Mouse (Mus musculus): ENCODE results near the gene Clic3.

The Clic3 gene

DNA sequence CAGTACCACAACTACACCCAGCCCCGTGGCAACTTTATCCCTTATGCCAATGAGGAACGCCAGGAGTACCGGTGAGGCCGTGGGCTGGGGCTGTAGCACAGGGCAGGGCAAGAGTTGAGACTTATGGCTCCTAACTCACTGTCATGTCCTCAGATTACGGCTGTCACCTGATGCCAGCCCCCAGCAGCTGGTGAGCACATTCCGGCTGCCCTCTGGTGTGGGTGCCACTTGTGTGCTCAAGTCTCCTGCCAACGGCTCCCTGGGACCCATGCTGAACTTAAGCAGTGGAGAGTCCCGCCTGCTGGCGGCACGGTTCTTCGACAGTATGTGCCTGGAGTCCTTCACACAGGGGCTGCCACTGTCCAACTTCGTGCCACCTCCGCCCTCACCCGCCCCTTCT, 14.0 kb upstream of the Clic3 start:
- DNase-seq (ENCODE audit: low spot score), result no peak

DNA sequence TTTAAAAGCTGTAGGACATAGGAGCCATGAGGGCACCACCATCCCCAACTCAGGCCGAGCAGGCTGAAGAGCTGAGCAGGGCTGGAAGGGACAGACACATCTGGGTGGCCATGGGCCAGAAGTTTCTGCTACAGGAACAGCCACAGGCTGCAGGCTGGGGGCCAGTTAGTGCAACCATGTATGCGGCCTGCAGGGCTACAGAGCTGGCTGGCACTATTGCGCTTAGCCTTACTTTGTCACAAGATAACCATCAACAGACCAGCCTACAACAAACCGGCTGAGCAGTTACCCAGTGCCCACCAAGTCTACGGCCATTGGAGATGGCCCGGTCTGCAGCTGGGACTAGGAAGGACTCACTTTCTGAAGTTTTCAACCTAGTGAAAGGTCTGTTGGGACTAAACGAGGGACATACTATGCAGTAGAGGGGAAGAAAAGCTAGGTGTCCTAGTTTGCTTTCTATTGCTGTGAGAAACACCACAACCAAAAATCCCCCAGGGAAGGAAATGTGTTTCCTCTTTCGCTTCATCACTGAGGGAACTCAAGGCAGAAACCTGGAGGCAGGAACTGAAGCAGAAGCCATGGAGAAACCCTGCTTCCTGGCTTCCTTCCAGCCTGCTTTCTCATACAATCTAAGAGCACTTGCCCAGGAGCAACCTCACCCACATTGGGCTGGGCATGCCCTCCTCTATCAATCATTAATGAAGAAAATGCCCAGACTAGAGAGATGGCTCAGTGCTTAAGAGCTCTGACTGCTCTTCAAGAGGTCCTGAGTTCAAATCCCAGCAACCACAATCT, 5.6 kb upstream of the Clic3 start:
- DNase-seq (ENCODE audit: low spot score), result no peak

DNA sequence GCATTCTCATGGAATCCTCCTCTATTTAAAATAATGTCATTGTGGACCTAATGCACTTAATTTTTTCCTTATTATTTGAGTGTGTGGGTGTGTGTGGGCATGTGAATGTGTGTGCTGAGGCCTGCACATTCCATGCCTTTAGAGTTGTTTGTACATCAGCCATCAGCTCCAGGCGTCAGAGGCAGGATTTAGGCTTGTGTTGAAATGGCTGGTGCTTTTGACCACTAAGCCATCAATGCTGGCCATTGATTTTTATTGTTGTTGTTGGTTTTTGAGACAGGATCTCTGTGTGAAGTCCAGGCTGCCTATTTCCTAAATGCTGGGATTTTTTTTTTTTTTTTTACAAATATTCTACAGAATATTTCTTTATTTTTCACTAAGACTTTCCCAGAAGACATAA, 3.7 kb upstream of the Clic3 start:
- DNase-seq (ENCODE audit: low spot score), result no peak

DNA sequence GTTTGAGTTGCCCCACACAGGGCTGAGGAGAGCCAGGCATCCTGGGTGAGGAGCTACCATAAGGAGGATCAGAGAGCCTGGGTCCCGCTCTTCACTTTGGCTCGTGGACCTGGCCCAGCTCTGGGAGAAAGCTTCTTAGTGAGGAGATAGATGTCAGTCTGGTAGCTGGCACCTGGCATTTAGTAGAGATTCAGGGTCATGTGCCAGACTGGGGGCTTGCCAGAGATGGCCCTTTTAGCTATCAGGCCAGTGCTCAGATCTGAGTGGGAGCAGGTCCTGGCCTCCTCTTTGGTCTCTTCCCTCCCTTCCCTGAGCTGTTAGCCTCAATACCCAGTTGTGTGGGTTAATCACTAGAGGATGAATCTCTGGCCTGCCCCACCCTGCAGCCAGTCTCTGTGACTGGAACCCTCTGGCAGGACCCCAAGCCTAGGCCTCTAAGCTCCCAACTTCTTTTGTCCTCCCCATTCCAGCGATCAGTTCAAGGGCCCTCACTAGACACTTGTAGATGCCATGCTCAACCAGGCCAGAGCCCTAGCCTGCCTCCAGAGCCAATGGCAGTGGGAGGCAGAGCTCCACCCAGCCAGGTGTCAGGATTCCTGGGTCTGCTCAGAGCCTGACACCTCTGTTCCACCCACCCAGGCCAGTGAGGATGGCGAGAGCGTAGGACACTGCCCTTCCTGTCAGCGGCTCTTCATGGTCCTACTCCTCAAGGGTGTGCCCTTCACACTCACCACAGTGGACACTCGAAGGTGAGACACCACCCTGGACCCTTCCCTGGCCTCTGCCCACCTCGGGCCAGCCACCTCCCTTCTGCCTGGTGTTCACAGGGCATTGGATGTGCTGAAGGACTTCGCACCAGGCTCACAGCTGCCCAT, 621 bp downstream of the Clic3 start:
- DNase-seq (ENCODE audit: low spot score), result no peak

DNA sequence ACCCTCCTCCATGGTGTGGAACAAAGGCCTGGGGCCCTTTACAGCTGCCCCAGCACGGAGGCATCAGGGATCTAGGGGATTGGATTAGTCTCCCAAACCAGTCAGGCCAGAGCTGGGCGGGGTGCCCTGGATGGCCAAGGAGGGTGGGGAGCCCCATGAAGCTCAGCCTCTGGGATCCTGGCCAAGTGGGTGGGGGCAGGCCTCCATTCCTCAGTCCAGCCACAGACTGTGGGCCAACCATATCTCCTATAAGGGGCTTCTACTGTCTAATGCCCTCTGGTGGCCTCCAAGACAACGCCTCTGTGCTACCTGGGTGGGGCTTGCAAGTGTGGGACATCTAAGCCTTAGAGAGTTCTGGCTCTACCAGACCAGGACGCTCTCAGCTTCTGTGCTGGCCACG, 2.3 kb downstream of the Clic3 start:
- no peak for DNase-seq (ENCODE audit: low spot score)

DNA sequence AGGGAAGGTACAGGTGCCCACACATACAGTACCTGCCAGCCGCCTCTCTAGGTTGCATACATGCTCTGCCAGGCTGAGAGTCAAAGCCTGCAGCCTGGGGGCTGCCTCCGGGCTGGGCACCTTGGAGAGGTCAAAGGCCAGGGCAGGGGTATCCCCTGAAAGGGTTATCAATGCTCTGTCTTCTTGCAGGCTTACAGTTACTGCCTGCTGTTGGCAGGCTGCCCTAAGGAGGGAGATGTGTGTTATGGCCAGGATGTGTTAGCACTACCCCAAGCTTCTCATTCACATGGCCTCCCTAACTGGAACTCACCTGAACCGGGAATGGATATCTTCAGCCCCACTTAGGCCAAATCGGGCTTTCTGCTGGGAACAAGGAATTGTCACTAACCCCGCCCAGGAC, 3.5 kb downstream of the Clic3 start:
- DNase-seq (ENCODE audit: low spot score), result no peak

DNA sequence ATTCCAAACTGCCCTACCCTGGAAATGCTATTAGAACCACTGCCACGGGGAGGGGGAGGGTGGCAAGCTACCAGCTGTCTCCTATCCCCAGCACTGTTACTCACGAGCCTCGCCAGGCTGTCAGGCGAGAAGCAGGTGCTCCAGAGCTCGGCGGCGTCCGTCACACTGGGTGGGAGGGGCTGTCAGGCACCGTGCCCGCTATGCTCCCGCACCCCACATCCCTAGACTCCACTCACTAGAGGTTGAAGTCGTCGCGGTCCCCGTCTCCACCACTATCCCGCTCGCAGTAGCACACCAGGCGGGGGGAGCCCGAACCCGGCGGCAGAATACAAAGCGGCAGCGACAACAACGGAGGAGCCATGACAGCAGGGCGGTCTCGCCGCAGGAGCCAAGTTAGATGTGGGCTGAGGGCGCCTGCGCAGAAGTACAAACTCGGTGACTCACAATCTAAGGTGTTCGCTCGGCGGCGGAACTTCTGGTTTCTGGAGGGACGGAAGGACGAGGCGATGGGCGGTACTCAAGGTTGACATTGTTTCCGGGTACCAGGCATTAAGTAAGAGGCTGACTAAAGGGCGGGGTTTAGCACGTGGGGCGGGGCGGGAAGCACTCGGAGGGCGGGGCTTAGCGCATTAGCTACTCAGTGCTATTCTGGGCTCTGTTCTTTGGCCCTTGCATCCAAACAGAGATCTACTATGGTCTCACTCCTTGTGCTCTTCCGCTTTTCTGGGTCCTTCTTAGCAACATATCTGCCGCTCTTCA, 4.1 kb downstream of the Clic3 start, which contains the start of gene Paxx:
Gene Paxx (minus strand): TSS at position 544 of the 759 bp plus-strand sequence.
- peak; percentile 80 for DNase-seq (ENCODE audit: low spot score)

DNA sequence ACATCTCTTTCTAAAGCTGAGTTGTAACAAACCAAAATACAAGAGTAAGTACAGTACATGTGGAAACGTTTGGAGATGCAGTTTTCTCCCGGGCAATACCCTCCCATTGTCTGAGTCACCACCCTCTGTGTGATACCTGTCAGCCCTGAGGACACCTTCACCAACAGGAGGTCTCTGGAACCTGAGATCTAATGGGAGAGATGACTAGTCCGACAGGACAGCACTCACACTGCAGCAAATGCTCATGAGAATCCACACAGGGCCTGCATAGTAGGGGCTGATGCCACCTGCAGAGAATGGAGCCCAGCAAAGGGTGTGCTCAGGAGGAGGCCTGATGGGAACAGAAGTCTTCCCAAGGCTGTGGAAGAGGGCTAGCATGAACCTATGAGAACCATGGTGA, 4.8 kb downstream of the Clic3 start:
- DNase-seq (ENCODE audit: low spot score), result no peak

DNA sequence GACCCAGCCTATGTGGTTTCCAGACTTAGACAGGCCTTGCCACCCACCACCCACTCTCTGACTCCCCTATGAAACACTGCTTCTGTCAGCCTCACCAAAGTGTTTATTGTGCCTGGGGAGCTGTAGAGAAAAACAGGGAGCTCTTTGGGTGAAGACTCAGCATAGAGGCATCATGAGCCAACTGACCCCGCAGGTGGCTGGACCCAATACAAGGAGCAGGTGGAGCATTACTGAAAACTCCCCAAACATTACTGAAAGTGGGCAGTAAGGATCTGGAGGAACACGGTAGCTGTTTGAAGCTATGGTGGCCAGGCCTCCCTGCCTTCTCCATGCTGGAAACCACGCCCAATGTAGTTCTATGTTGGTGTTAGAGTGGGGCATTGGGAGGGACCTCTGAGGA, 7.0 kb downstream of the Clic3 start:
- DNase-seq (ENCODE audit: low spot score), result no peak

DNA sequence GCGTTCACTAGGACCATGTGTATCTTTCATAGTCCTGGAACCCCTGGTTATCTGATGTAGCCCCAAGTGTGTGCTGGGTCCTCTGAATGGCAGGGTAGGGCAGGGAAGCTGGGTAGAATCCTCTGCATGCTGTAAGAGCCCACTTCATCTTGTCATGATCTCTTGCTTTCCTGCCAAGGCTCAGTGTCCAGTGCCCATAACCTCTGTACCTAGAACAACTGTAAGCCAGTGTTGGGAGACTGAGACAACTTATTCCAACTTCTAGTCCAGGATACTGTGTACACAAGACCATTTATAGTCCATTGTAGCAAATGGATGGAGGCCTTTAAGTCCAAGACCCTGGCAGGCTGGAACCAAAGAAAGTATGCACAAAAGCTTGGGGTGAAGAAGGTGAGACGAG, 8.6 kb downstream of the Clic3 start:
- no peak for DNase-seq (ENCODE audit: low spot score)

DNA sequence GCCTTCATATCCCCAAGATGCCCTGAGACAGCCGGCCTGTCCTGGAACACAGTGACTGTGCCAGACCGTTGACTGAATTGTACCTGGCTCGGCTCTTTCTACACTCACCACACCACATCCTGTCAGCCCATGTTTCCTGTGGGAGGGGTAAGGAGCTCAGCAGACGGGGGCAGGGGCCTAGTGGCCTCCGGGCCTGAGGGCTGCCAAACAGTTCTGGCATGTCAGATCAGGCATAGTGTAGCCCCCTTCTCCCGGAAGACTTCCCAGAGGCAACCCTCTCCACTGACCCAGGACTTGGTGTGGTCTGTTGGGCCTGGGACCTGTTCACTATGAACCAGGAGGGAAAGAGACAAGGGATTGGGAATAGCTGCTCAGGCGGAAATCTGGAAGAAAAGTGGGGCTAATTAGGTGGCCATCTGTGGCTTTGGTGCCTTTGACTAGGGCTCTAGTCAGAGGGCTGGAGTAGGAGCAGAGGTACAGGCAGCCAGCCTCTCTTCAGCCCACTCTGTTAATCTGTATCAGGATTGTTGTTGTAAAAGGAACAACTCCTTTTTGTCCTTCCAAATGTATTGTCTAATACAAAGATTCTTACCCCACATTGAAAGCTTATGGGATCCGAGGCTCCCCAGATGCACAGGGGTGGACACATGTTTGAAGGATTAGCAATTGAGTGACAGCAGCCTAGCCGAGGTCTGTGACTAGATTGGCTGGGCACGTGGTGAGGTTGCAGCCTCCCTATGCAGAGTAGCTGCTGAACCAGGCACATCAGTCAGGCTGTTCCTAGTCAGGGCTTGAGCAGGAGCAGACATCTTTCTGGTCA, 9.4 kb downstream of the Clic3 start:
- no peak for DNase-seq (ENCODE audit: low spot score)

DNA sequence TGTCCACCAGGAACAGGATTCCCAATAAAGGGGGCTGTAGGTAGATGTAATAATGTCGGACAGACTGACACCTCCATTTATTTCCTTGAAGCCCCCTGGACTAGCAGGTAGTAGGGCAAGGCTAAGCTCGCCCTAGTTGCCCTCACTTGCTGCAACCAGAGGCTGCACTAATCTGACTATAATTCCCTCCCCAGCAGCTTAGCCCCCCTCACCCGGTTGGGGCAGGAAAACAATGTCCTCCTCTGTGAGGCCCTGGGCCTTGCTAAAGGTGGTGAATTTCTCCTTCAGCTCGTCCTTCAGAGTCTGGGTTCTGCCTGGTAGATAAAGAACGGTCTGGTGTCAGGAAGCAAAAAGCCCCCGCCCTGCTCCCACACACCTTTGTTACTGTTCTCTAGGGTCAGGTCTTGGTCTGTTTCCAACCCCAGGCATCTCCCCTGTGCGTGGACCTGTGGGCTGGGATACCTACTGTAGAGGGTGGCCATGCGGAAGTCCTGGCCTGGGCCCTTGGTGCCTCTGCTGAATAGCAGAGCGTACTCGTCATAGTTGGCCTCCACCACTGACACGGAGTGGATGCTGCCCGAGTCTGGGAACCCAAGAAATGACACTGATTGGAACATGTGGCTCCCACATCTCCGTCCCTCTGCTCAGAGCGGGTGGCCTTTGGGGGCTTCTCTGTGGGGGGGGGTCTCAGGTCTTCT, 11.1 kb downstream of the Clic3 start:
- no peak for DNase-seq (ENCODE audit: low spot score)

DNA sequence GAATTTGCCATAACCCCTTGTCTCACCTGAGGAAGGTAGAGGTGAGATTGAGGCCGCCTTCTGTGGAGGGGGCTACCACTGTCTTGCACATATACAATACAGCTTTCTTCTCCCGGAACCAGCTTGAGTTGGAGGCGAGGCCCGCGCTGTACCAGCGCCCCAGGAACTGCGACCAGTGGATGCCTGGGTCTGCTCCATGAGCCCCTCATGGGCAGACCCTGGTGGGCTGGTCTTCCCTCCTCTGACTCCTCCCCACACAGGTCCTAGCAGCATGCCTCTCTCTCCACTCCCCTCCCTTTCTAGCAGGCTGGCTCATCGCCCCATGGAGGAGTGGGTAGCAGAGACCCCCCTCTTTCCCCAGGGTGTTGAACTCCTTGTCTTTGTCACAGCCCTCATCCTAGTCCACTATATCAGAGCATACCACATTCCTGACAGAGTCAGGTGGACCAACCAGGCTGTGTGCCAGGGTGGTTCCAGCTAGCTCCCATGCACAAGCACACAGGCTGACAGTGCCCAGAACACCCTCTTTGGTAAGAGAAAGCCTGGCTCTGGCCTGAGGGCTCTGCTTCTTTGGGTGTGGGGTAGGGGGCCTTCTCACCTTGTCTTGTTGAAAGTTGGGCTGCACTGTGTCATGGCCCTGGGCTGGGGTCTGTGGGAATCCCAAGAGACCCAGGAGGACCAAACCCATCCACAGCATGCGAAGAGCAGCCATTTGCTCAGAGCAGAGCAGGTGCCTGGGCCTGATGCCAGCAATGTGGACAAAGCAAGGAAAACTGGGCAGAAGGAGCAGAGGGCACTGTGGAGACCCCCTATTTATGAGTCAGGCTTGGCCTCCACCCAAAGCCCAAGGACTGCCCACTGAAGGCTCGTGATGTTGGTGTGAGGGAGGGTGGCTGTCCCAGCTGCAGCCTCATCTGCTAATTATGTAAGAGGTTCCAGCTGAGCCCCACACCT, 12.6 kb downstream of the Clic3 start:
- DNase-seq (ENCODE audit: low spot score), result no peak

DNA sequence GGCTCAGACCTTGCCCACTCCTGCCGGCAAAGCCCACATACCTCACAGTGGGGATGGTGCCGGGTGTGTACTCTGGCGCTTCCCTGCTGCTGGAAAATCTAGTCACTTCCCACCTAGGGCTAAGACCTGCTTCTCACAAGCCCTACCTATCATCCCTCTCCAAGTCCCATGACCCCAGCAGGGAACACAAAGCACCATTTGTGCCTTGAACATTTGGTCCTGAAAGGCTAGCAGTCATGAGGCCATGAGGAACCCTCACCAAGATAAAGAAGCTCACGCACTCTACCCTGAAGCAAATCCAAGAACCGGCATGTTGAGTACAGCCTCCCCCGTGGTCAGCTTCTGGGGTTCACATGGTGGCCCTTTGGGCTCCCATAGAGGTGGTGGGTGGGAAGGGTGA, 13.3 kb downstream of the Clic3 start, which contains the start of gene Ptgds:
Gene Ptgds (minus strand): TSS at position 78 of the 400 bp plus-strand sequence.
- no peak for DNase-seq (ENCODE audit: low spot score)

DNA sequence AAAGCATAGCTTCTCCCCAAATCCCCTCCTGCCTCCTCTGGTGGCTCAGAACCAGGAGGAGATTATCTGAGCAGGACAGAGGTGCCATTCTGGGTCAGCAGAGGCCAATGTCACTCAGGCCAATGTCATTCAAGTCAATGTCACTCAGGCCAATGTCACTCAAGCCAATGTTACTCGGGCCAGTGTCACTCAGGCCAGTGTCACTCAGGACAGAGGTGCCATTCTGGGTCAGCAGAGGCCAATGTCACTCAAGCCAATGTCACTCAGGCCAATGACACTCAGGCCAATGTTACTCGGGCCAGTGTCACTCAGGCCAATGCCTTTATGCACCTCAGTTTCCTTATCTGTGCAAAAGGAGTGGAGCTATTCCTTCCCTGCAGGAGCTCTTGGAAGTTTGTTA, 15.9 kb downstream of the Clic3 start:
- DNase-seq (ENCODE audit: low spot score), result no peak

DNA sequence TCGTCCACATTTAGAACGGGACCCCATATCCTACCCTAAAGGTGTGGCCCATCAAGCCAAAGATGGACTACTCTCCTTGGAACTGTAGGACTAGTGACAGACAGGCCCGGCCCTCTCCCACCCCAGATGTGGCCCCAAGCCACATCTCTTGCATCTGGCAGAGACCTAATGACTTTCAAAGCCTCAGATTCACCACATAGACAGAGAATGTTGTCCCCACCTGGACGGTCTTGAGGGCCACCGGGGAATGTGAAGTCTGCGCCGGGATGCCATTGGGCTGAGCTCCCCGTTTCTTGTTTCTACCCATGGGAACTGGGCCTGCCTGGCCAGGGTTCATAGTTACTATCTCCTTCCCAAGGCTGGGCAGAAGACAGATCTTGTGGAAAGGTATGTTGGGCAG, 20.9 kb downstream of the Clic3 start:
- no peak for DNase-seq (ENCODE audit: low spot score)

DNA sequence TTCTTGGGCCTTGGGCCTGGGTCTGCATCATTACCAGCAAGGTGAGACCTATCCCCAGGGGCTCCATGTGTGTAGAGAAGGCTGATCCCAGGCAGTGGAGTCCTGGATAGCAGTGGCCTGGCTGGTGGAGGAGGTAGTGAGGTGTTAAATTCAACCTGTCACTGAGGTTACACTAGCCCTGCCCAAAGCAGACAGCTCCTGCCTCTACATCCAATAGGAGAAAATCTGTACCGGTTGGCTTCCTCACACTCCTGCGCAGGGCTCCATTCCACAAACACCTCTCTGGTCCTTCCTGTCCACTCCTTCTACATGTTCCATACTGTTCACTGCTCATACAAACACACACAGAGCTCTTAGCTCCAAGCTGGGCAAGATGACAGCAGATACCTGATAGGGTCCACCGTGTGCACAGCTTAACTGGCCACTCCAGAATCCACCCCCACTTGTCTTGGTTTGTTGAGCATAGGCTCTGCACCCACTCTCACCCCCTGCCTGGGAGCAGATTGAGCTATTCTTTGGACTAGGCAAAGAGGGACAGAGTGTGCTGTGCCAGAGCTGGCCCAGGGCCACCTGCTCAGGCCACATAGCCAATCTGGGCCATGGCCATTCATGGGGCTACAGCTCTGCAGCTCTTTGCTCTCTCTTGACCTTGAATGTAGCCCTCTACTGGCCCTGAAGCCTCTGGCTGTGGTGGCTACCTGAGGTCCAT, 21.5 kb downstream of the Clic3 start:
- DNase-seq (ENCODE audit: low spot score), result no peak

DNA sequence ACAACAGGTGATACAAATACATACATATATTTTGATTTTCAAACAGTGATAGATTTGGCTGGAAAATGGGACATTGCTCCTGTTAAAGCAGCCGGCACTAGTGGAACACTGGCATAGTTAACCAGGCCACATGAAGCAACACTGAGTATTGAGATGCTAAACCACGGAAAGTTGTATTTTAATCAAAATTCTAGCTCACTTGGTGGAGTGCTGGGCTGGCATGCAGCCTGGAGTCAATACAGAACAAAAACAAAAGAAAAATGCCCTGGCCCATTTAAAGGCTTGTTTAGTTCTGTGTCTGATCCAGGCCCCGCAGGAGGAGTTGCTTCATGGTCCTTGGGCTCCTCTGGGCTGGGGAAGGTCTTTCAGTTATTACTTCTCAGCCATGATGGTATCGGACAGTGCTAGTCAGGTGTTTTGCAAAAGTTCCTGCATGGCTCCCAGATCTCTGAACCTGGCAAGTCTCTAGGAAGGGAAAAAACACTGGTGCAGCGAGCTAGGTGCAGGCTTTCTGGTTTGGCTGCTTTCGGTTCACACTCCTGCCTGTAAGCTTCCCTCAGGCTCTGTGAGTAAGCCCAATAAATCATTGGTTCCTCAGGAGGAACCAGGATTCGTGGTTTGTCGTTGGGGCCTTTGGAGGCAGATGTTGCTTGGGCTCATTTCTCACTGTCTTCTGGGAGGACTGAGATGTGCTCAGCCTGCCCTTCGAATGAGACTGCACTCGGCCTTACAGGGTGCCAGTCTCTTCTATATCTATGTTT, 23.1 kb downstream of the Clic3 start:
- DNase-seq (ENCODE audit: low spot score), result no peak

Measured in urinary bladder, postnatal 10 days (tissue).